Mouse (Mus musculus) liver, embryonic 13.5 days (tissue): ENCODE data around the gene Pde11a. TPM values are rescaled to one million over a fixed set of nuclear protein-coding genes. Genes with fewer than 3 reads are reported as not detected.

Experiments used
- ATAC-seq: fragments of 200-750 bp; cut with Nextera tagmentation; 2 replicates; pipeline ENCODE4 v1.8.0; 2017; ENCODE audit warnings: low read depth, mild to moderate bottlenecking, moderate number of reproducible peaks, moderate library complexity
- DNase-seq: peaks from one replicate; pipeline ENCODE4 v3.0.0; 2022
- H3K27ac ChIP-seq: fragments of 300-500 bp; sonication (generic); 2 replicates; pipeline ENCODE4 v1.5.1; 2015; ENCODE audit warnings: moderate library complexity, mild to moderate bottlenecking, inconsistent platforms
- H3K27me3 ChIP-seq: fragments of 300-500 bp; sonication (generic); 2 replicates; pipeline ENCODE4 v1.6.1; 2015; ENCODE audit warnings: mild to moderate bottlenecking, inconsistent platforms
- H3K36me3 ChIP-seq: fragments of 300-500 bp; sonication (generic); 2 replicates; pipeline ENCODE4 v1.6.1; 2015; ENCODE audit warnings: mild to moderate bottlenecking, inconsistent platforms
- H3K4me1 ChIP-seq: fragments of 300-500 bp; sonication (generic); replicated peaks from 2 replicates; pipeline ENCODE4 v1.6.1; 2015; ENCODE audit warnings: inconsistent platforms
- H3K4me2 ChIP-seq: fragments of 300-500 bp; sonication (generic); 2 replicates; pipeline ENCODE4 v1.6.1; 2015; ENCODE audit warnings: inconsistent platforms, mild to moderate bottlenecking, moderate library complexity
- H3K4me3 ChIP-seq: fragments of 300-500 bp; sonication (generic); replicated peaks from 2 replicates; pipeline ENCODE4 v1.5.1; 2015; ENCODE audit warnings: mild to moderate bottlenecking, inconsistent platforms
- H3K9ac ChIP-seq: fragments of 300-500 bp; sonication (generic); 2 replicates; pipeline ENCODE4 v1.6.1; 2015; ENCODE audit warnings: mild to moderate bottlenecking, inconsistent platforms
- H3K9me3 ChIP-seq: fragments of 300-500 bp; sonication (generic); replicated peaks from 2 replicates; pipeline ENCODE4 v1.6.1; 2016; ENCODE audit warnings: inconsistent platforms
- WGBS: fragments of 180-500 bp; shearing (Covaris S2); methylation state at CpG from one replicate; pipeline ENCODE4 v1.1.7; 2015; ENCODE audit not compliant: insufficient replicate concordance; 5-methylcytosine and 5-hydroxymethylcytosine counted together
- polyA plus RNA-seq: library from polyadenylated mRNA; unstranded; fragments of >200 nt; fragmentation: Nextera tagmentation; extraction: Ambion mirVana; gene quantifications from 2 replicates; pipeline ENCODE4 v1.2.1, GENCODE M21; 2015

Pde11a gene
- polyA plus RNA-seq, 1 experiment from 2014 or later: not detected

DNA sequence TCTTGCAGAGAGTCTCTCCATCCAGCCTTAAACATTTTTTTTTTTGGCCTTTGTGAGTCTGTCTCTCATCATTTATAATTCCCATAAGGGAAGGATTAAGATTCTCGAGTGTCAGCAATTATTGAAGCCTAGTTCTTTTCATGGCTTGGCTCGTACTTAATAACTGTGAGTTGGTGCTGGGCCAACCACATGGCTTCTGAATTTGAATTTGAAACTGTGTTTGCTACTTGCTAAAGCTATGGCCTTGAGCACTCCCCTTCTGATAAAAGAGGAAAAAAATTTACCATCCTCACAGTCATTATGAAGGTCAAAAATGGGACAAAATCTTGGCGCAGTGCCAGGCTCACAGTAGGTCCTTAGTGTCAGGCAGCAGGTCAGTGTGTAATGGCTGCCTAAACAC, 251.4 kb downstream of the Pde11a start:
- DNase-seq: no peak

DNA sequence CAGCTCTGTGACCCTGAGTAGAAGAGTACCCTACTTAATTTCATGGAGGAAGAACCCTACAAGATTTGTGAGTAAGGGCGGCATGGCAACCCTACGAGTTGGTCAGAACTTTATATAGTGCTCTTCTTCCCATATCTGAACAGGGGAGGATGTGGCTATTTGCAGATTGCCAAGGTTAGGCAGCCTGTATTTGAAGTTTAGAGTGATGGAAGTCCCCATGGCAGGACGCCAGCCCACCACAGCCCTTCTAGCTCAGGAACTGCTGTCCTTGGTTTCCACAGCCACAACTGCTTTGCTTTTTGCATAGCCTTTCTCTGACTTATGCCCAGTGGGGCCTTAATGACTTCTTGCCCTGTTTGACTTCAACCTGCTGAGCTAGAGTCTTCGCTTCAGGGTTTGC, 253.6 kb downstream of the Pde11a start:
- Histone ChIP-seq H3K4me2 (no peak overlapping the region), H3K27me3 (no peaks in the 10 kb centered on the region), H3K4me3 (no peak overlapping the region), H3K27ac (no peak overlapping the region), H3K9ac (no peak overlapping the region), H3K4me1 (no peaks in the 10 kb centered on the region), H3K36me3 (no peaks in the 10 kb centered on the region), H3K9me3 (no peaks in the 10 kb centered on the region)
- WGBS: 45% methylated on average over 4 of the region's 4 CpGs
- ATAC-seq (no peak), DNase-seq (no peak)

More for the DNA sequence above, 251.4 kb downstream of the Pde11a start:
- no peaks in the 10 kb centered on the region for H3K36me3 ChIP-seq
- no peaks in the 10 kb centered on the region for H3K27me3 ChIP-seq
- no peak overlapping the region for H3K9ac ChIP-seq
- H3K4me2 ChIP-seq: no peak overlapping the region
- H3K27ac ChIP-seq: no peak overlapping the region
- WGBS: 57% methylated on average over 3 of the region's 3 CpGs
- no peak for ATAC-seq
- H3K4me1 ChIP-seq: no peaks in the 10 kb centered on the region
- no peak overlapping the region for H3K4me3 ChIP-seq
- no peaks in the 10 kb centered on the region for H3K9me3 ChIP-seq

- no peaks in the 10 kb centered on the region for H3K27me3 ChIP-seq
- no peaks in the 10 kb centered on the region for H3K4me1 ChIP-seq
- ATAC-seq: no peak
- H3K9me3 ChIP-seq: no peaks in the 10 kb centered on the region
- 47% methylated on average over 3 of the region's 3 CpGs for WGBS
- no peak overlapping the region for H3K9ac ChIP-seq
- H3K27ac ChIP-seq: no peak overlapping the region
- no peak overlapping the region for H3K4me2 ChIP-seq
- no peaks in the 10 kb centered on the region for H3K36me3 ChIP-seq
- no peak overlapping the region for H3K4me3 ChIP-seq
- DNase-seq: no peak
Measured at GRCm38 (mm10) chr2:76083901-76084300, 254.7 kb downstream of the Pde11a start.

- no peaks in the 10 kb centered on the region for H3K4me1 ChIP-seq
- no peak overlapping the region for H3K27ac ChIP-seq
- 78% methylated on average over 2 of the region's 2 CpGs for WGBS
- H3K4me2 ChIP-seq: no peak overlapping the region
- H3K36me3 ChIP-seq: no peaks in the 10 kb centered on the region
- no peak for DNase-seq
- no peaks in the 10 kb centered on the region for H3K27me3 ChIP-seq
- H3K9me3 ChIP-seq: no peaks in the 10 kb centered on the region
- ATAC-seq: no peak
- H3K4me3 ChIP-seq: no peak overlapping the region
- H3K9ac ChIP-seq: no peak overlapping the region
Measured at GRCm38 (mm10) chr2:76083396-76083795, 255.2 kb downstream of the Pde11a start.

DNA sequence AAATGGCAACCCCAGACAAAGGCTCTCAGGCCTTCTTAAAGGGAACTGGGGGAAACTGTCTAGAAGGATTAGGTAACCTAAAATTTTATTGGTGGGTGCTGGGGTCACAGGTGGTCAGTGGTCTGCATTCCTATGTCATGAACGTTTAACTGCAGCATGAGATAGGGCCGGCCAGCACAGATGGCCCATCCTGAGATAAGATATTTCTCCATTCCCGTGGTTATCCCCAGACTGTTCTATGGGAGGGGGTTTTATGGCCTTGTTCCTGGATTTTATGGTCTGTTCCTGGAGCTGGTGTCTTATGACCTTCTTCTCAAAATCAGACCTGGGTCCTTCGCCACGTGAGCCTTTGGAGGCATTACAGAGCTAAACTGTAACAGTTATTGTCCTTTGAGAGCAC, 256.6 kb downstream of the Pde11a start:
- 24% methylated on average over 5 of the region's 5 CpGs for WGBS
- Histone ChIP-seq H3K27me3 (no peaks in the 10 kb centered on the region), H3K4me1 (no peaks in the 10 kb centered on the region), H3K4me2 (no peak overlapping the region), H3K9ac (no peak overlapping the region), H3K4me3 (no peak overlapping the region), H3K36me3 (no peaks in the 10 kb centered on the region), H3K27ac (no peak overlapping the region), H3K9me3 (no peaks in the 10 kb centered on the region)
- no peak for ATAC-seq
- no peak for DNase-seq

- no peak overlapping the region for H3K4me2 ChIP-seq
- H3K27ac ChIP-seq: no peak overlapping the region
- H3K9ac ChIP-seq: no peak overlapping the region
- no peaks in the 10 kb centered on the region for H3K27me3 ChIP-seq
- no peaks in the 10 kb centered on the region for H3K4me1 ChIP-seq
- DNase-seq: no peak
- no peaks in the 10 kb centered on the region for H3K36me3 ChIP-seq
- ATAC-seq: no peak
- H3K4me3 ChIP-seq: no peak overlapping the region
- no peaks in the 10 kb centered on the region for H3K9me3 ChIP-seq
- 47% methylated on average over 3 of the region's 3 CpGs for WGBS
Measured at GRCm38 (mm10) chr2:76080549-76080948, 258.0 kb downstream of the Pde11a start.

GRCm38 (mm10) chr2:76076838-76077237, 261.7 kb downstream of the Pde11a start:
- Histone ChIP-seq H3K9ac (no peak overlapping the region), H3K9me3 (no peaks in the 10 kb centered on the region), H3K27ac (no peak overlapping the region), H3K4me3 (no peak overlapping the region), H3K4me1 (no peaks in the 10 kb centered on the region), H3K27me3 (no peaks in the 10 kb centered on the region), H3K4me2 (no peak overlapping the region), H3K36me3 (no peaks in the 10 kb centered on the region)
- DNase-seq (no peak), ATAC-seq (no peak)
- 60% methylated on average over 2 of the region's 2 CpGs for WGBS

DNA sequence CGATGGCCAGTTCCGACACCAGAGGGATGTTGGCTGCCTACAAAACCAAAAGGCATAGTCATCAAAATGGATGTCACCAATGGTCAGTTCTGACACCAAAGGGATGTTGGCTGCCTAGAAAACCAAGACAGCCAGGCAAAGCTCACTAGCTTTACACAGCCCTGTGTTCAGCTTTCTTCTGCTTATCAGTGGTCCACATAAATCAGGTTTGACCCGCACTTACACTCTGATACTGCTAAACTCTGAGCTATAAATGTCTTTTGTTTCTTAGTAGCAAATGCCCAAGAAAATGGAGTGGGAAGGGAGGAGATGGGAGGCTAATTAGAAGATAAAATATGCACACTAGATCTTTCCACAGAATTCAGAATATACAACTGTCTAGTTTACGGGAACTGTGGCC, 262.5 kb downstream of the Pde11a start:
- DNase-seq (no peak), ATAC-seq (no peak)
- Histone ChIP-seq H3K9me3 (no peaks in the 10 kb centered on the region), H3K9ac (no peak overlapping the region), H3K4me2 (no peak overlapping the region), H3K27ac (no peak overlapping the region), H3K4me1 (no peaks in the 10 kb centered on the region), H3K36me3 (no peaks in the 10 kb centered on the region), H3K4me3 (no peak overlapping the region), H3K27me3 (no peaks in the 10 kb centered on the region)
- WGBS: 73% methylated on average over 4 of the region's 4 CpGs

DNA sequence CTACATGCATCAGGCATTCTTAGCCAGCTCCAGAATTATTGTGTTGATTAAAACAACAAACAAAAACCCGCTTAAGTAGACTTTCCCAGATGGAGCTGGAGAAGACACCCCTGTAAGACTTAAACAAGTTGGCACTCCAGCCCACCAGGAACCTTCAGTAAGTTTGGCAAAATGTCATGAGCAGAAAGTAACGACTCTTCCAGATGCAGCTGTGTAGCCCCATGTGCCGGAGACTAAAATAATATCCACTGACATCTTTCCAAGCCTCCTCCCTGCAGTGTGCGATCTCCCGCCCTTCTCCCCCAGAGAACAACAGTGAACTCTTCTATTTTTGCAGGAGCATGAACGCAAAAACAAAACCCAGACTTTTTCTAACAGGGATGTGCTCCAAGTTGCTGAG, 265.5 kb downstream of the Pde11a start:
- DNase-seq: no peak
- H3K4me3 ChIP-seq: no peak overlapping the region
- H3K4me2 ChIP-seq: no peak overlapping the region
- H3K4me1 ChIP-seq: no peaks in the 10 kb centered on the region
- H3K36me3 ChIP-seq: no peaks in the 10 kb centered on the region
- H3K9me3 ChIP-seq: no peaks in the 10 kb centered on the region
- WGBS: 66% methylated on average over 6 of the region's 6 CpGs
- H3K27ac ChIP-seq: no peak overlapping the region
- ATAC-seq: no peak
- no peak overlapping the region for H3K9ac ChIP-seq
- no peaks in the 10 kb centered on the region for H3K27me3 ChIP-seq

DNA sequence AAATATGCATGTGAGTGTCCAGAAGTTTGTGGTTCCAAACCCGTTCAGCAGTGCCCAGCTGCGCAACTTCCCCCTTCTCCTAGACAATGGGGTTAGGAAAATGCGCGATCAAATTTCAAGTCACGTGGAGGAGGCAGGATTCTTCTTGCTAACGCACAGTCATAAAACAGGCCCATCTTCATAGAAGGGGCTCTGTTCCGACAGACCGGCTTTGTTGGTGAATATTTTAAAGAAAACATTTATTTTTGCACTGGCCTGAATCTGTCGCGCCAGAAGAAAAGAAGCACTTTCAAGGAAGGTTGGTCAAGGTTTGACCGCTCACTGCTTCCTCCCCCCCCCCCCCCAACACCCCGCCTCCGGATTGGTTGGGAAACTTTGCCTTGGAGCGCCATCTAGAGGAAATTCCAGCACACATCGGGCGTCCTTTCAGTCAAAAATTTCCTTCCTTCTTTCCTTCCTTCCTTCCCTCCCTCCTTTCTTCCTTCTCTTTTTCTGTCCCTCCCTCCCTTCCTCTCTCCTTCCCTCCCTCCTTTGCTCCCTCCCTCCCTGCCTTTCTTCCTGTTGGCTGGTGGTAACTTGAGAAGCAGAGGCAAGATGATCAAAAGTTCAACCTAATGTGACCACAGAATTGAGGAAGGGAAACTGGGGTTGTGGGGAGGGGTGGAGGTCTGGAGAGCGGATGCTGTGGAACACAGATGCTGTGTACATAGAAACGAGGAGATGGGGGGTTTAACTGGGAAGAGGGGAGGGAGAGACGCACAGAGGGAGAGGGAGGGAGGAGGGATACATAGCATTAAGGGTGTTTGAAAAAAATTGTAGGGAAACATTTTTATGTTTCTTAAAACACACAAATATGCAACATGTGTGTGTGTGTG, 267.9 kb downstream of the Pde11a start:
- Histone ChIP-seq H3K27me3 (no peaks in the 10 kb centered on the region), H3K27ac (no peak overlapping the region), H3K4me2 (peak overlapping the region; percentile 55), H3K36me3 (no peaks in the 10 kb centered on the region), H3K4me1 (no peaks in the 10 kb centered on the region), H3K9ac (no peak overlapping the region), H3K4me3 (peak overlapping the region; percentile 34), H3K9me3 (no peaks in the 10 kb centered on the region)
- 2% methylated on average over 19 of the region's 19 CpGs for WGBS
- DNase-seq (peak; percentile 20), ATAC-seq (peak; percentile 50; the same call in 1 of the 2 replicates)

DNA sequence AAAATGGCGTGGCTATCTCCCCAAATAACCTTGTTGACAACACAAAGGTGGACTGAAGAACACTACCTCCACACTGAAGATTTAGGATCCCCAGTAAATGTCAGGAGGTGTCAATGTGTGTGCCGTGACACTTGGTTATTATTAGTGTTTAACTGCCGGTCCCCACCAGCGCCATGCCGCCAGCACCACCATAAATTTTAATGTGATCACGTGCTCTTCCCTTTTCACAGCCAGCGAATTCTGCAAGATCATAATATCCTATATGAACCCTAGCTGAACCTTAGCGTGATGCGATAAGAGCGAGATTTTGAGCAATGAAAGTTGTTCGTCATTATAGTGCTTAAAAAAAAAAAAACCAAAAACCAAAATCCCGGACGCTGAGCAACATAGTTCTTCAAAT, 269.3 kb downstream of the Pde11a start:
- Histone ChIP-seq H3K4me2 (no peak overlapping the region), H3K9ac (no peak overlapping the region), H3K36me3 (no peaks in the 10 kb centered on the region), H3K9me3 (no peaks in the 10 kb centered on the region), H3K4me3 (no peak overlapping the region), H3K27me3 (no peaks in the 10 kb centered on the region), H3K27ac (no peak overlapping the region), H3K4me1 (no peaks in the 10 kb centered on the region)
- no peak for DNase-seq
- no peak for ATAC-seq
- WGBS: 71% methylated on average over 13 of the region's 13 CpGs

DNA sequence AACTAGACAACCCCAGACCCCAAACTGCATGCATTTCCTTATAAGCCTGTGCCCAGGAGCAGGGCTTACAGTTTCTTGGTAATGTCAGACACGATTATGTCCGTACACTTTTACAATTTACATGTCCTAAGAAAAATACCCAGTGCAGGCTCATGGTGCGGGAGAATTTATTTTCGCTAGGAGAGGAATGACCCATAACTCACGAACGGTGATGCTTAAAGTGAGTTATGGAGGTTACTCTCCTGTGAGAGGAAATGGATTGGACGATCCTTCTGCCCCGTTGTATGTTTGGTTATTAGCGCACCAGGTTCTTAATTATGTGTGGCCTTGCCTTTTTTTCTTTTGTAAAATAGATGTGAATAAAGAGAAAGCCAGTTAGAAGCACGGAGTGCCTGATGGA, 270.4 kb downstream of the Pde11a start:
- Histone ChIP-seq H3K27me3 (no peaks in the 10 kb centered on the region), H3K4me2 (no peak overlapping the region), H3K4me3 (no peak overlapping the region), H3K9me3 (no peaks in the 10 kb centered on the region), H3K27ac (no peak overlapping the region), H3K9ac (no peak overlapping the region), H3K4me1 (no peaks in the 10 kb centered on the region), H3K36me3 (no peaks in the 10 kb centered on the region)
- WGBS: 73% methylated on average over 10 of the region's 10 CpGs
- DNase-seq (no peak), ATAC-seq (no peak)
